Mouse (Mus musculus) right cerebral cortex, adult 18-20 months (tissue): Measurements from ENCODE around the gene Cdk2ap2.
"Not testable (repeated sequence)": the region's sequence is repeated elsewhere in the genome, so short reads cannot be mapped to it uniquely, and the experiment has no call there.

Source experiments
- DNase-seq: peaks from one replicate; pipeline ENCODE4 v3.0.0; 2022; ENCODE audit warnings: mixed read lengths

Cdk2ap2 gene

DNA sequence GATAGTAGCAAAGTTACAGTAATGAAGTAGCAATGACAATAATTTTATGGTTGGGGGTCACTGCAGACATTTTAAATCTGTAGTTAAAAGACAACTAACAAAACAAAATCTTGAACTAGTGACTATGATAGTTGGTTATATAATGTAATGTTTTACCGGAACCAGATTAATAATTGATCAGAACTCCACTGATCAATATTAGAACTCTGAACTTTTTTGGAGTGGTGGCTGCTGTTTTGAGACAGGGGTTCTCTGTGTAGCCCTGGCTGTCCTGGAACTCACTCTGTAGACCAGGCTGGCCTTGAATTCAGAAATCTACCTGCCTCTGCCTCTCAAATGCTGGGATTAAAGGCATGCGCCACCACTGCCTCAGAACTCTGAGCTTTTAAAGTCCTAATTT, 28.7 kb upstream of the Cdk2ap2 start:
- not testable (repeated sequence) for DNase-seq

DNA sequence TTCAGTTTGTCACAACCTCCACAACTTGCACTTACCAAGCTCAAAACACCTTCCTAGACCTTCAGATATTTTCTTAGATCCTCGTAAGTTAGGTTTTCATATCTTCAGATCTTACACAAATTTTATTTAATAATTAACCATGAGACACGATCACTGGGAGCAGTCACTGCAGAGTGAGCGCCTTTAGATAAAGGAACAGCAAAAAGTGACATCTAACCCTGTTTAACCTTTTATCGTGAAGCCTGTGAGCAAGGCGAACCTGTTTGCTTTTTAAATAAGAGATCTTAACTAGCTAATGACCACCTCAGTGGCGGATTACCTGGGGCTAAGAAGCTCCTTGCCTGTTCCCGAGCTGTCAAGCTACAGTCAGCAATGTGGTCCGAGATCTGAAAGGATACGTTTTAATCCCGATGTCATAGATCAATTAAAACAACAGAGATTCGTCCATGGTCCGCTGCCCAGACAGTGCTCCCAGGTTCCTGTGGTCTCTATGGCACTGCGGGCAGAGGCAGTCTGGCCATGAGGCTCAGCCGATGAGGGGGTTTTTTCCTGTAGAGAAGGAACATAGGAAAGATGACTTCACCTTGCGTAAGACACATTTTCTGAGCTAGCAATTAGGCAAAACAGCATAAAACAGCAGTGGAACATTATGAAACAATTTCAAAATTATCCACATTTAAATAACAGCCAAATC, 28.1 kb upstream of the Cdk2ap2 start:
- DNase-seq = no peak

DNA sequence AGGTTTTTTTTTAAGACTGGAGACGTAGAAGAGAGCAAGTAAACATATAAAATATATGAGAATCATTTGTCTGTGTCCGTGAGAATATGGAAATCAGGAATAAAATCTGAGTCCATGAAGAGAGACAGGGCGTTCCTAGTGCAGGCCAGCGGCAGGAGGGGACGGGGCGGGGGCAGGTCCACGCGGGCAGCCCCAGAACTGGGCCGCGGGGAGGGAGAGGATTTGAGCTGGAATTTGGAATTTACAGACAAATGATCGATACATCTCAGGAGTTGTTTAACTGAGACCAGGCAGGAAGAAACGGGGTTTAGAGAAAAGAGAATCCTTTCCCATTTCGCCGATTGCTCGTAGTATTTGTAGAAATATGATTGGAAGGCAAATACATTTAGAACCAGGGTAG, 26.7 kb upstream of the Cdk2ap2 start:
- DNase-seq = no peak

DNA sequence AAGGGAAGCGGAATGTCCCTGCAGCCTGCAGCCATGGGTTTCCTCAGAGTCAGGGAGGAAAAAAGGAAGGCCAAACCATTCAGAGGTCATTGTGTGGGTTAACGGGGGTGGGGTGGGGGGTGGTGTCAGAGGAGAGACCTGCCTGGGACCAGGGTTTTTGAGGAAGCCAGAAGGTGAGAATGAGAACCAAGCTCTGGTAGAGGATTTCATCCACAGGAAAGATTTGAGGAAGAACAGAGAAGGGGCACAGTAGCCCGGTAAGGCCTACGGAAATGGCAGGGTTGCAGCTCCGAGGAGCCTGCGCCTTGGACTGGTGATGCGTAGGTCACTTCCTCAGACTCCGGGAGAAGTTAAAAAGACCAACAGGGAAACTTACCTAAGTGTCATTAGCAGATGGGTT, 26.2 kb upstream of the Cdk2ap2 start:
- DNase-seq = no peak

DNA sequence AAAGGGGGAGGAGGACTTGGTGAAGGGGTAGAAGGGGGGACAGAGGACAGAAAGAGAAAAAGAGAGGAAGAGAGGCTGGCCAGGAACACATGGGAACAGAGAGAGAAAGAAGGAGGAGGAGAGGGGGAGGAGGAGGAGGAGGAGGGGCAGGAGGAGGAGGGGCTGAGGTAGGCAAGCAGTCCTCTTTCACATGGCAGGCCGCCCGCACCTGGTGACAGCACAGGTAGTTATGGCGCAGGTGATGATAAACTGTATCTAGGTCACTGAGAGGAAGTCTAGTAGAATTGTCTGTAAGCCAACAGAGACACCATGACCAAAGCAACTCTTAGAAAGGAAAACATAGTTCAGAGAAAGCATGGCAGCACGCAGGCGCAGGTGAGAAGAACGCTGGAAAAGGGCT, 25.6 kb upstream of the Cdk2ap2 start:
- no peak for DNase-seq

DNA sequence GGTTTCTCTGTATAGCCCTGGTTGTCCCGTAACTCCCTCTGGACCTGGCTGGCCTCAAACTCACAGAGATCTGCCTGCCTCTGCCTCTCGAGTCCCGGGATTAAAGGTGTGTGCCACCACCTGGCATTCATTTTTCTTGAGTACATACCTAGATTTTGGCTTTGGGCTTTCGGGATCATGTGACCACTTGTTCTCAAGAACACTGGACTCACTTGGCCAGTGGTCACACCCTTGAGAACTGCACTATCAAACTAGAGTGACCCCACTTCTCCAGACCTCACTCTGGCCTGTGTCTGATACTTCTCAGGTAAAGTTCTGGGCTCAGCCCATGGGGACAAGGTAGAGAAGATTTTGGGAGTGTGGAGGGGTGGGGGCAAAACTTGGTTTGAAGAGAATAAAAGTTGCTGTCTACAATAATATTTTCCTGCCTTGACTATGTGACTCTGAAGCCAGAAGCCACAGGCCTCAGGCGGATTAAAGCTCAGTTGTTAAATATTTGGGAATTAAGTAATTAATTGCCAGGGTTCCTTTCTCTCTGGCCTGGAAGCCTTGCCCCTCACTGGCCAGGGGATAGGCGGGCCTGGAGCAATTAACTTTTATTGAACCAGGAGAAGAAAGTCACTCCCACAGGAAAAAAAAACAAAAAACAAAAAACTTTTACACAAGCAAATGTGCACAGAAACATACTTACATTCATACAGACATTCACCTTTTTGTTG, 24.1 kb upstream of the Cdk2ap2 start:
- no peak for DNase-seq

DNA sequence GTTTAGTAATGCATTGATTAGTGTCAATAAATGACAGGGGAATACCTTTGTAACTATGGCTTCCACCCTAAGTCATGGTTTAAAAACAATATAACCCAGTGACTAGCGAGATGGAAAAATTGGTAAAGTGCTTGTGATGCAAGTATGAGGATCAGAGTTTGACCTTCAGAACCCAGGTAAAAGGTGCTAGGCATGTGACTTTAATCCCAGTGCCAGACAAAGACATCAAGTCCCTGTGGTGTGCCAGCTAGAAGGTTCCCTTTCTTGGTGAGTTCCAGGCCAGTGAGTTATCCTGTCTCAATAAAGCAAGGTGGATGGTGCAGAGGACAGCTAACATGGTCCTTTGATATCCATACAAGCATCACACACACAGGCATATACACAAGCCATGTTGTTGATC, 21.5 kb upstream of the Cdk2ap2 start:
- no peak for DNase-seq

DNA sequence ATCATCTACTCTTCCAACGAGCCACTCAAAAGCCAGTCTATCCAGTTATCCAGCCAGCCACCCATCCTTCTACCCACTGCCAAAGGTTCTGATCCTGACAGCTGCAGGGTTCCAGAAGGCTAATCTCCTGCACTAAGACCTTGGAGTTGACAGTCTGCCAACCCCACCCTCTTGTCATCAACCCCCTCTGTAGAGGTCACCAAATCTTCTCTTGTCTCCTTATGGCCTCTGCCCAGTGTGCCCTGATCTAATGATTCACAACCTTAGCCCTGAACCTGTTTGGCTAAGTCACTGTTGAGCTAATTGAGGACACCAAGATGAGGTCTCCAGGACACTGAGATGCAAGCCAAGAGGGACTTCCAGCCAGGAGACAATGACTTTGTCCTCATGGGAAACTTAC, 17.4 kb upstream of the Cdk2ap2 start:
- no peak for DNase-seq

DNA sequence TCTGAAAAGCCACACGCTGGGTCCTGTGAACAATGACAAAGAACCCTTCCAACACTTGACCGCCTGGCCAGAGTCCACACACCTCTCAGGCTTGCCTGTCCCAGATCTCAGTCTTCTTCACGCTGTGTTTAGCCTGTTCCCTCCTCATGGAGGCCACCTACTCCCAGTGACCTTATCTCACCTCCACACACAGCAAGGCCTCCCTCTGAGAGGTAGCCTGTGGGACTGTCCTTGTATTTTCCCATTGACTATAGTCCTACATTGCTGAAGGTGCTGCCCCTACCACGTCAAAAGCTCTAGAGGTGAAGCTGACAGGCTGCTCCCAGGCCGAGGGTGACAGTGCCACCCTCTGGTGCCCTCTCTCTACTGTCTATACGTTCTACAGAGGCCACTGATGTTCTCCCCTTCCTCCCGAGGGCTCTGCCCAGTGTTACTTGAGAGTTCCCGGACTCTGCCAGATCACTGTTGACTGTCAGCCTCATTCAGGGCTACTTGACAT, 16.4 kb upstream of the Cdk2ap2 start:
- DNase-seq = no peak

DNA sequence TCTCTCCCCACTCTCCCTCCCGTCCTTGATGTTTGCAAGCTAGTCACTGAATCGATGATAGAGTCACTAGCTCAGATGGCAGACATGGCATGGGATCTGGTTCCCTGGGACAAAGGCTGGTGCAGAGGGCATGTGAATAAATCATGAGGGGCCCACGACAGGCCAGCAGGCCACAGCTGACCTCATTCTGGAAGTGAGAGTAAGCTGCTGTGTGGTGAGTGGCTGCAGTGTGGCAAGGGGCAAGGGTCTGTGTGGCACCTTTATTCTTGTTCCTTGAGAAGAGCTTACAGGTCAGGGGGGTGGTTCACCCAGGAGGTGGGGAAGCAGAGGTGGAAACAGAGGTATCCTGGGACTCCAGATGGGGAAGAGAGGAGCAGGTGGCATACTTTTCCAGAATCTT, 15.6 kb upstream of the Cdk2ap2 start, which contains the start of gene Cabp2:
TSS of gene Cabp2 (plus strand) at position 185 of the 400 bp plus-strand sequence.
- no peak for DNase-seq

DNA sequence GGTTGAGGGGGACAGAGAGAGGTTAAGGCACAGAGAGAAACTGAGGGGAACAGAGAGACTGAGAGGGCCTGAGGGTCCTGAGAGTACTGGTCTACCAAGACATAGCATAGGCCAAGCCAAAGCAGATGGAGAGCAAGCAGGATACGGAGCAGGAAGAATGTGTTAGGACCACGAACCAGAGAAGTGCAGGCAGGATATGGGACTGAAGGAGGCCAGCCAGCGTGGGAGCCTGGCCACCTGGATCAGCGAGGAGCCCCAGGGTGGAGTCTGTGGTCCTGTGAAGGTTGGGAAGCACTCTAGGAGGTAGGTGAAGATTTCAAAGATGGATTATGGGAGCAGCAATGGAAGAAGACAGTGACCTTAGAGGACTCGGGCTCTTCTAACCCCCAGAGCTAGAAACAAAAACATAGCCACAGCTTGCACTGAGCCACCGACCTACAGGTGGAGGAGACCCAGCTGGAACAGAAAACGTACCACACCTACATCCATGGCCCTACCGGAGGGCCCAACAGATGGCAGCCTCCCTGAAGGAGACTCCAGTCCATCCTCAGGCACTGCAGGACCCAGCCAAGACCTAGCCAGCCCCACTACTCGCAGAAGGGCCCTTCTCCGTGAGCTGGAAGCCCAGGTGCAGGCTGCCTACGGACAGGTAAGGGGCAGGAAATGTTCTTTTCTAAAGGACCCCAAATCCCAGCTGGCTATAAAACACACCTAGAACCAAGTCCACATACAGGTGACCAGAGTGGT, 14.6 kb upstream of the Cdk2ap2 start:
- no peak for DNase-seq

DNA sequence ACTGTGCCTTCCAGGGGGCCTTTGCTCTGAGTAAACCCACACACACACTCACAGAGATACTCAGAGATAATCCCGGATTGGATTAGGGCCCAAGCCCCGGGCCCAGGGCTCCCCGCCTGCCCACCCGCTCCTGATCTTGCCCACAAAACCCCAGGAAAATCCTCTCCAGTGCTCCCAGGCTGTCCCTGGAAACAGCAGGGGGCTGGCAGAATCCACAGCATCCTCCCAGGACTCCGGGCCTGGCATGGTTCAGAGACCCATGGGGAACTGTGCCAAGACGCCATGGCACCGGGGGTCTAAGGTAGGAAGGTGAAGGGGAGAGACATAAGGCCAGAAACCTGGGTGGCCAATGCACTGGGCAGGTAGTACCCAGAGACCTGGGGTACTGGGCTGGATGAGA, 13.7 kb upstream of the Cdk2ap2 start:
- DNase-seq = no peak

DNA sequence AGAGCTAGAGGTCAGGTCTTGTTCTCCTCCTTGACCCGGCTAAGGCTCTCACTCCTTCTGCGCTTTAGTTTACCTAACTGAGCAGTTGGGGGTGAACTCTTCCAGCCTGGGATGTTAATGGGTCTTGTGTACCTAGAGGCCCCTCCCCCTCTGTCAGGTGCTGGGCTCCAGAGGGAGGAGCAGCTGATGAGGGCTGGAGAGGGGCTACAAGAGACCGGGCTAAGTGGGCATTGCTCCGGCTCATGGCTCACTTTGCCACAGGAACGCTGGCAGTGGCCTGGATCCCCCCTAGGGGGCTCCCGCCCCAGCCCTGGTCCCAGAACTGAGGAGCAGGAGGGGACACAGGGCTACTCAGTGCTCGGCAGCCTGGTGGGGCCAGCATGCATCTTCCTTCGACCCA, 13.2 kb upstream of the Cdk2ap2 start:
- DNase-seq = no peak

DNA sequence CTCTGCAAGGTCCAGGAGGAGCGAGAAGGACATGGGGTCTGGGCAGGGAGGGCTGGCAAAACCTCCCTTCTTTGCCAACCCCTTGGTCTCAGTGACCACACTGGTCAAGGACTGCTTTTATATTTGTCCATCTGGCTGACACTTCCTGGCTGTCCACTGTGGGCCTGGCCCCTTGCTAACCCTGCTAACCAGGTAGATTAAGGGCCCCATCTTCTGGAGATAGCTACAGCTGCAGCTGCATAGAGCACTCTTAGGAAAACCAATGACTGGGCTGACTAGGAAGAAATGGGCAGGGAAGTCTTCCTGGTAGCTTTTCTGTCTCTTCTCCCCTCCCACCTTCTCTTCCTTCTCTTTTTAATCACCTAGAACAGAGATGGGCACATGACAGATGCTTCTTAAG, 12.0 kb upstream of the Cdk2ap2 start:
- no peak for DNase-seq

DNA sequence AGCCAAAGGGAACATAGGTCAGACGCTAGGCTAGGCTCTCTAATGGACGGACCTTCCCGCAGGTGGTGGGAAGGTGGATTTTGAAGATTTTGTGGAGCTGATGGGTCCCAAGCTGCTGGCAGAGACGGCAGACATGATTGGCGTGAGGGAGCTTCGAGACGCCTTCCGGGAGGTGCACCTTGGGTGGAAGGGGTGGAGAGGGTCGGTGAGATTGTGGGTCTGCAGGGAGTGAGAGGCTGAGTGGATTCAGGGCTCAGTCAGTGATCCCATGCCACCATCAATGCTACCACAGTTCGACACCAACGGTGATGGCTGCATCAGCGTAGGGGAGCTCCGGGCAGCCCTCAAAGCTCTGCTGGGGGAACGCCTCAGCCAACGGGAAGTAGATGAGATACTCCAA, 10.8 kb upstream of the Cdk2ap2 start:
- no peak for DNase-seq

DNA sequence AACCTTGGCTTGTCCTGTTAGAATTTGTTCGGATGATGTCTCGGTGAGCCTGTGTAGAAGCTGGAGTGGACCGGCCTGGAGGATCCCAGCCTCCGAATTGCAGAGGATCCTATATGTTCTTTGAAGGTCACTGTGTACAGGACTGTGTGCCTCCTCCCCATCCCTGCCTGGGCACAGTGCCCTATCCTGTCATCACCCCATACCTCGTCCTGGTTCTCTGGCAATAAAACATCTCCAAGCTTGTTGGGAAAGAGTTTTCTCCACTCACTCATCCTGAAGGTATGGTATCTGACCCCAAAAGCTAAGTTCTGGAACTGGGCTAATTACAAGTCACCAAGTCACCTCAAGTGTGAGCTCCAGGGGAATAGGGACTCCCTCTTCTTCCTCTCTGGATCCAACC, 9.9 kb upstream of the Cdk2ap2 start:
- no peak for DNase-seq

DNA sequence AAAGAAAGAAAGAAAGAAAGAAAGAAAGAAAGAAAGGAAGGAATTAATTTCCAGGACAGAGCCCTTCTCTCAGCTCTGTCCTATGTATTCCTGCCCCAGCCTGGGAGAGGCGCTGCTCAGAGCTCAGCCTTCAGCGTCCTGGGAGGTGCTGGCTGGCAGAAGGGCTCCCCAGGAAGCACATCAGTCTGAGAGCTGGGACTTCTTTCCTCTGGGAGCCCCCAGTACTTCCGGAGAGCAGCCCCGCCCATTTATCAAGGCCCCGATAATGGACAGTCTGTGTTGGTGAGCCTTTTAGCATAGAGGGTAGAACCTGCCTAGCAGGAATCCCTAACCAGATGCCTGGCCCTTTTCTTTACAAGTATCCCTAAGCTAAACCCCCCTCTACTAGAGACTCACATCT, 8.8 kb upstream of the Cdk2ap2 start:
- no peak for DNase-seq

DNA sequence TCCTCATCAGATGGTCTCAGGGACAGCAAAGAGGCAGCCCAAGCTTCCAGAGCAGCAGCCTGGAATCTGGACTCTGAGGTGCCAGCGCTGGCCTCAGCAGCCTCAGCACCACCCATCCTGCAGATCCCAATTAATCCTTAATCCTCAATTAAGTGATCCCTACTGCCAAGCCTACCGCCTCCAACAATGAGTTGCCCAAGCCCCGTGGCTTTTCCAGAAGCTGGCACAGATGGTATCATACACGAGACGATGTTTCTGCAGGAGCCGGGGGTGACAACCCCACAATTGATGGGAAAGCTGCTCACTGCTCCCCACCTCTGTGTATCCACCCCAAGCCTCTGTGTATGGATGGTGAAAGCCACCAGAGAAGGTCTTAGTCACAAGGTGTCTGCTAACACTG, 7.9 kb upstream of the Cdk2ap2 start:
- DNase-seq = no peak

DNA sequence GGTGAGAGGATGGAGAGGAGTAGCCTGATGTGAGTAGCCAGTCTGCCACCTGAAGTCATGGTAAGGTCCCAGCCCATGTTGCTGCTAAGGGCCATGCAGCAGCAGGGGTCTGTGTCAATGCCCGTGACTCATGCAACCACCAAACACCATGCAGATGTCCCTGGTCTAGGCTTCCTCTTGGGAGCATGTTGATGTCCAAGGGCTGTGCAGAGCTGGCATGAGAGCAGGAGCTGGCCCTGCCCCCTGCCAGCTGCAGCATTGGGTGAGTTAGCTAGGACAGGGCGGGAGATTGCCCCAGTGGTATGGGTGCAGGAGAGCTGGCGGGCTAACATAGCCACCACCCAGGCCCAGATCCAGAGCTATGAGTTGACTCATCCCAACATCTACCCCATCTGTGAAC, 6.5 kb upstream of the Cdk2ap2 start:
- DNase-seq = no peak

DNA sequence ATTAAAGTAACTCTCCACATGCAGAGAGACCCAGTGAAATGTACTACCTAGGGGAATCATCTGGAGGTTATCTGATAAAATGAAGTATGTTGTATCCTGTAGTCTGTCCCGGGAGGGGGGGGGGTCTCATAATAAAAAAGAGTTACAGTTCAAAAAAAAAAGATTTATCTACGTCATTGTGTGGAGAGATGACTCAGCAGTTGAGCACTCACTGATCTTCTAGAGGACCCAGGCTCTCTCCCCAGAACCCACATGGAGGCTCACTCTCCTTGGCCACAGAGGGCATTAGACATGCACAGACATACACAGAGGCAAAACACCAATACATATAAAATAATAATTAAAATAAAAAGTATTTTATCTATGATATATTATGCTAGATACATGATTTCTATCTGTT, 5.6 kb upstream of the Cdk2ap2 start:
- no peak for DNase-seq

DNA sequence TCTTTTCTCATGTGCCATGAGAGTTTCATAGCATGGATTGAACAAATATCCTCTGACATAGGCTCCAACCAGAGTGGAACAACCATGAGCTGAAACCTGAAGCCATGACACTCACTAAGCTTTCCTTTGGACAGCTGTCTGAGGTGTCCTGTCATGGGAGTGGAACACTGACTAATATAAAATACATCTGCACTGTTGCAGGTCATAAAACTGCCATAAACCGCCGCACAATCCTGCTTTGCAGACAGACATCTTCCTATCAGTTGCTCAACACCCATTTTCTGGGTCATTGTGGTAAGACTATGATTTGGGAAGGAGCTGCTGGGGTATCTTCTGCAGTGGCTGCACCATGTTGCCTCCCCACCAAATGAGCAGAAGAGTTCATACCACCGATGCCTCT, 4.2 kb upstream of the Cdk2ap2 start:
- no peak for DNase-seq

DNA sequence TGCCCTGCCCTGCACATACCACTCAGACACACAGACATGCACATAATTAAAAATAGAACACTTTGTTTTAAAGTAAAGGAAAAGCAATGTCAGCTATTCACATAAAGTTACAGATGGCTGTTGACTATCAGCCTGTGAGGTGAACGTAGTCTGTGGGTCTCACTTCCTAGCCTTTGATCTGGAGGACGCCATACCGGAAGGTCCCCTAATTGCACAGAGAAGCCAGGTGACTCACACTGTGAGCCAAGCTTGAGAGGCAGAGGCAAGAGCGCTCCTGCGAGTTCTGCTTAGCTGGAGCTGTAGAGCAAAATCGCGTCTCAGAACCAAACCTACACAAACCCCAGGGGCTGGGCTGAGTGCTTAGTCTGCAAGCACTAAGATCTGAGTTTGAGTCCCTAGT, 3.2 kb upstream of the Cdk2ap2 start:
- DNase-seq = no peak

DNA sequence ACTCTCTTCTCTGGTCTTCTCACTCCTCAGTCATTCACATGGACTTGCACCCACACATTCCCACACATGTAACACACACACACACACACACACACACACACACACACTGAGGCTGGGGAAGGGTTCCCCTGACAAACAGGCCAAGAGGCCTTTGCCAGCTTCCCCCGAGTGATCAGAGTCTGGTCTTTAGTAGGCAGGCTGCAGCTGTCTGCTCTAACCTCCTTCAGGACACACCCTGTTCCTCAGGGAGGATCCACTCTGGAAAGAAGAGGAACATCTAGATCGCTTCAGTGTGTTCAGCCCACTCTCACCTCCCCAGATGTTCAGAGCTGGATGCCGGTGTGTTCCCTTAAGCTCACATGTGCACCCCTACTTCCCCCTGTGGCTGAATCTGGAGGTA, 2.6 kb upstream of the Cdk2ap2 start:
- no peak for DNase-seq

DNA sequence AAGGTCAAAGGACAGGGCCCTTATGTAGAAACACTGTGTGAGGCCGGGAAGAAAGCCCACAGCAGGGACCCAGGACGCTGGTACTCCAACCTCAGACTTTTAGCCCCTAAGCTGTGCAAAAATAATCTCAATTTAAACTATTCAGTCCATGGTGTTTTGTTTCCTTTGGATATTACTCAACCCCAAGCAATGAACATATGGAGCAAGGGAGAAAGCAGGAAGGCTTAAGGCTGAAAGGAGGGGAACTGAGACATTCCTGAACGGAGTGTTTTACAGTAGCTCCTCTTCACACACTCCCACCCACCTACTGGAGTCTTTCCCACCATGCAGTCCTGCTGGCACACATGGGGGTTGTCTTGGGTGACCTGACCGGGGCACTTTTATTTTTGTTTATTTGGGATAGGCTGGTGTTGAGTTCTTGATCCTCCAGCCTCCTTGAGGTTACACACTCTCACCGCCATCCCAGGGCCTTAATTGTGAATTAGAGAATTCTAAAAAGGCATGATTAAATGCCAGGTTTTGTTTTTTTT, 2.1 kb upstream of the Cdk2ap2 start:
- DNase-seq = no peak
